Mouse (Mus musculus): ENCODE results near the gene Gm38392.

The Gm38392 gene

DNA sequence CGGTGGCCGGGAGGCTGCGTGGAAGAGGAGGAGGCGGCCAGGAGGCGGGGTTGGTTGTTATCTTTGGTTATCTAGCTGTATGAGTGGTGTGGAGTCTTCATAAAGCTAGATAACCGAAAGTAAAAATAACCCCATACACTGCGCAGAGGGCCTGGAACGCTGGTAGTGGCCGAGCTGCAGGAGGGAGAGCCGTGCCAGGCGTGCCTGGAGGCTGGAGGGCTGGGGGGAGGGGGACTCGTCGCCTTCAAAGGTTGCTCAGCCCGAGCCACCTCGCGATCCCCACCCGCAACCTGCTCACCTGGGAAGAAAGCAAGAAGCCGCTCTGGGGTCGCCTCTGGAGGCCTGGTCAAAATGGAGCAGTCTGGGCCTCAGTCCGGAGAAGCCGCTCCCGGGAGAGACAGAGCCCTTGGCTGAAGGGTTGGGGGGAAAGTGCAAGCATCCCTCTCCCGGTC, 71.4 kb downstream of the Gm38392 start:
- in situ Hi-C loops (cut with MboI, MseI), result no loop called here

DNA sequence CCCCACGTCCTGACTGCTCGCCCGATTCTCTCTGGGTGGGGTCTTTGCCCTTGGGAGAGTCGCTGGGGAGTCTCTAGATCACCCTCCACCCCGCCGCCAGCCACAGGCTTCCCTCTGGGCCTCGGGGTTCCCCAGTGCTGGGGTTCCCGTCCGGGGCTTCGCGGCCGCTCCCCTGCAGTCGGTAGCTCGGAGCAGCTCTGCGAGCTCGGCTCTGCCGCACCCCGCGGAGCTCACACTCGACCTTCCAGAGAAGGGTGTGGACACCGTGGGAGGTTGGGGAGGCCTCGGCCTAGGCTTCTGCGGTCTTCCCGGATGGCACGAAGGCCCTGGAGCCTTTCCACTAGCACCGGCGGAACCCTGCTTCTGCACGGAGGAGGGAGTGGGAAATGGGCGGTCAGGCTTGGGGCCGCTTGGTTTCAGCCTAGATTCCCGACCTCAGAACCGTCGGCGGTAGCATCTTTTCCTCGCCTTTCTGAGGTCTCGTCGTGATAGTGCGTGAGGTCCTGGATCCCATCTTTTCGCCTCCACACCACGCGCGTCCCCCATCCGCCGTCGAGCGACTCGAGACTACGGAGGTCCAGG, 71.9 kb downstream of the Gm38392 start:
- in situ Hi-C loops (cut with MboI, MseI), result no loop called here

DNA sequence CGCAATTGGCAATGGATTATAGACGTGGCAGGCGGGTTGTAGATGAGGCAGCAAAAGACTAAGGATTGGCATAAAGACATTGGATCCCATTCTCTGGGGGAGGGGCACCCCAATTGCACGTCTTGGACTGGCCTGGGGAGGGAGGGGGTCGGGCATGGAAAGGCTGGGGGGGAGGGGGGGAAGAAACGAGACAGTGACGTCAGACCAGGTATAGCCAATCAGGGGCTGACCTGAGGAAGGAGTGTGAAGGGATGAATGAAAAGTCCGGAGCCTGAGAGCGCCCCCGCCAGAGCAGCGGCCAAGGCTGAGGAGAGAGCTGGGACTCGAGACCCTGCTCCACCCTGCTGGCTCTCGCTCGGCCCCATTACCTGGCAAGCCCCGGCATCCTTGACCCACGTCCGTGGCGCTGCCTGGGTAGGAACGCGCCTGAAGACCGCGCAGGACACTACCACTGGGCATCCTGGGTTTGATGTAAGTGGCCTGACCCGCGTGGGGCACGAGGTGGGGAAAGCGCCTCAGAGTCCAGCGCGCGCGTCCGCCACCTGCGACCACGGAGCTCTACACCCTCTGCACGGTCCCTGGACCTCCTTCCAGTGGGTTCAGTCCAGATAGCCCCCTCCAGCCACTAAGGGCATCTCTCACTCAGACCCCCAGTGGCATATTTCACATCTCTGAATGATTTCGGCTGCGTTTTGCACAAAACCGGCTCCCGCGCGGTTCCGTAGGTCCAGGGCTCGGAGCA, 72.6 kb downstream of the Gm38392 start:
- in situ Hi-C loops (cut with MboI, MseI), result no loop called here

DNA sequence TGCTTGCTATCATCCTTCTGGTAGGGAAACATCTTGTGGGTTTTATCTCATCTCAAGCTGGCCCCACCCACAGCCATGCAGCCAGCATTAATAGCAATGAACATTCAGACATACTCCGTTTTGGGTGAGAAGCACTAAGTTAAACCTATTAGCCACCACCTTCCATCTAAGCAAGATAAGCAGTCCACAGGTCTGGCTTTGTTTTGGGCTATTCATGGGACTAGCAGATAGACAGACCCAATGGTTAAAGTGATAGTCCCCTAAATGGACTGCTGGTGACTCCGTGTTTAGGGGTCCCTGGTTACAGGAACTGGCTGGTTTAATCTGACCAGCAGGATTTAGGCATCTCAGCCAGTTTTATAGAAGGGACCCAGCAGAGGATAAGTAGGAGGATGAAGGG, 74.0 kb downstream of the Gm38392 start:
- in situ Hi-C loops (cut with MboI, MseI), result no loop called here

DNA sequence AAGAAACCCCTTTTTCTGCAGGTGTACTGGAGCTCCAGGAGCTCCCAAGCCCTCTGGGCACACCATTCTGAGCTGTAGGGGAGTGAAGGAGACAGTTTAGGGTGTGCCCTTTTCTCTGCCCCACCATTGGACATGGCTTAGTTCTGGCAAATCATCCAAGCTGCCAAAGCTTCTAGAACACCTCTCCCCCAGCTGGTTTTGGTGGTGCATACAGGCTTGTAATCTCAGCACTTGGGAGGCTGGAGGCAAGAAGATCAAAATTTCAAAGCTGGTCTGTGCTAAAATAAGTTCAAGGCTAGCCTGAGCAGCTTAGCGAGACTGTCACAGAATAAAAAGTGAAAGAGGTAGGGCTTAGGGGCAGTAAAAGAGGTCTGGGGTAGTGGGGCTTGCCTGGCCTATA, 74.7 kb downstream of the Gm38392 start:
- in situ Hi-C loops (cut with MboI, MseI), result no loop called here

DNA sequence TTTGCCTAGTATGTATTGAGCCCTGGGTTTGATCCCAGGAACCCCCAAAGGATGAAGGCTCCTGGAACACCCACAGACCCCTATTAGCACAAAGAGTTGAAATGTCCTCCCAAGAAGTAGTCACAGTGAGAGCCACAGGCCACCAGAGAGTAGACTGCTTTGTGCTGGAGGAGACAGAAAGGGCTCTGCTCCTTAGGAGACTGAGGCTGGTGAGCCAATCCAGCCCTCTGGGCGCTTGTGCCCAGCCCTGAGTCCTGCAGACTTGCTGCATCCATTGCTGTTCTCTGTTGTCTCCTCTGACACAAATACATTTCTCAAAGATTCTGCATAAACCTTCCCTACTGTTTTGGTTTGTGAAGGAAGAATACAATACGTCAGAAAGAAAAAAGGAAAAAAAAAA, 76.1 kb downstream of the Gm38392 start:
- in situ Hi-C loops (cut with MboI, MseI), result no loop called here

DNA sequence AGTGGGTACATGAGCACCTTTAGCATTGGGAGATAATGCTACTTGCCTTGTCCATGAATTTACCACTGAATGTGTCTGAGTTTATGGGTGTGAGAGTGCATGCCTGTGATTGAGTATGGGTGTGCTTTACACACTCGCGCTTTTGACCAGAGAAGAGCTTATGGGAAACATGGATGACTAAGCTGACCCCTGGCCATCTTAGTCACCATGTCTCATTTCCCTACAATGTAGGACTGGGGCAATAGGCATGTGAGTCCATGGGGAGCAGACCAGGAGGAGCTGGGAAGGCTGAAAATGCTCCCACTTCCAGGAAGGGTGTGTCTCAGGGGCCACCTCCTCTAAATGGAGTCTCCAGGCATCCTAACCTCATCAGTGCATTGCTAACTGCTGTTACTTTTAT, 76.9 kb downstream of the Gm38392 start:
- in situ Hi-C loops (cut with MboI, MseI), result no loop called here

DNA sequence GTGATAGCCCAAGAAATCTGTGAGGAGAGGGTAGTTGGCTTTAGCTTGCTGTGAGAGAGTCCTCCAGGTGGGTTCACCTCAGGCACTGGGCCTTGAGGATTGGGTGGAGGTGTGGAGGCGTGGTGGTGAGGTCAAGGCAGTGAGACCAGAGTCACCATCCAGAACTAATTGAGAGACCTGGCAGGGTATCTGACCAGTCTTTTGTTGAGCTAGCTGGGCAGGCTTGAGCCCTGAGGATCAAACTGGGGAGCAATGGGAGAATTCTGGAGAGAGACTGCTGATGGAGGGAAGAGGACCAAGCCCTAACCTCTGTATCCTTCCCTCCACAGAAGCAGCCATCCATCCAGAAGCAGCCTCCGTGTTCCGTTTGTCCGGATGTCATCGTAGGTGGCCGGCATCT, 77.7 kb downstream of the Gm38392 start:
- in situ Hi-C loops (cut with MboI, MseI), result no loop called here

DNA sequence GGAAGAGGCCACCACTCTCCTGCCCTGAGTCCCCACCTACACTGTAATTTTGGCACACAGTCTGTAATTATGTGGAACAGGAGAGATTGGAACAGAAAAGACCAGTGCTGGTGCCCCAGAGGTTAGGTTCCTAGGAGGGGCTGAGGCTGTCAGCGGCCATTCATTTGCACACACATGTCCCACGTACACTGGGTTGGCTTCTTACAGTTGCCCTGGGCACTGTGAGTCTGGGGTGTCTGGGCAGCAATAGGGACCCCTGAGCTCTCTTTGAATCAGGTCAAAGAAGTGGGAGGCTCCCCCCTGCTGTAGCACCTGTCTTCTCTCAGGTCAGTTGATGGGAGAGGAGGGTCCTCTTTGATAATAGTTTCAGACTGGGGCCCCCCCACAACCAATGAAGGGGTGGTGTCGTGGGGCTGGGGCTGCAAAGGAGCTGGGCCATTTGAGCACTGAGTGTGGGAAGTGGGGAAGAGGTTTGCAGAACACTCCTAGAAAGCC, 78.7 kb downstream of the Gm38392 start:
- in situ Hi-C loops (cut with MboI, MseI), result no loop called here

DNA sequence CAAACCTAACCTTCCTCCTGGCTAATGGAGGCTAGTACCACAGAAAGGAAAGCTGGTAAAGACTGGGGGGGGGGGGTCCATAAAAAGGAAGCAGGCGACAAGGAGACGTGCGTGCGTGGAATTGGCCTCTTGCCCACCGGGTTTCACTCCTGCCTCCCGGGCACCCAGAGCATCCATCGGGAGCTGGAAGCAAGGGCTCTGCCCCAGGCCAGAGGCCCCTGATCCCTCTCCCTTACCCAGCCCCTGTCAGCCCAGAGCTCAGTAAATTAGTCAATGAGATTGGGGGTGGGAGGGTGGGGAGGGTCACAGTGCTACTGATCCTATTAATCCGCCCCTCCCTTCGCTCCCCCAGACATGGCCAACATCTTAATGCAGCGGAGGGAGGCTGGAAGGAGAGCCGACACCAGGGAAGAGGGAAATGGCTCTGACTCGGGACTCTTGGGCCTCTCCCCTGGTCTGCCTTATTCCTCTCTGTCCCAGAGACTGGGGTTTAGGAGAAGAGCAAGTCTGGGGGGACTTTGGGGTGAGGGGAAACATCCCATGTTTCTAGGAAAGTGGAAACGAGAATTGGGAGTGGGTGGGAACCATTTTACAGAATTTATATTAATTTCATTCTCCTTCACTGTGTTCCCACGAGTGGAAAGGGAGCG, 79.4 kb downstream of the Gm38392 start:
- in situ Hi-C loops (cut with MboI, MseI), result no loop called here

DNA sequence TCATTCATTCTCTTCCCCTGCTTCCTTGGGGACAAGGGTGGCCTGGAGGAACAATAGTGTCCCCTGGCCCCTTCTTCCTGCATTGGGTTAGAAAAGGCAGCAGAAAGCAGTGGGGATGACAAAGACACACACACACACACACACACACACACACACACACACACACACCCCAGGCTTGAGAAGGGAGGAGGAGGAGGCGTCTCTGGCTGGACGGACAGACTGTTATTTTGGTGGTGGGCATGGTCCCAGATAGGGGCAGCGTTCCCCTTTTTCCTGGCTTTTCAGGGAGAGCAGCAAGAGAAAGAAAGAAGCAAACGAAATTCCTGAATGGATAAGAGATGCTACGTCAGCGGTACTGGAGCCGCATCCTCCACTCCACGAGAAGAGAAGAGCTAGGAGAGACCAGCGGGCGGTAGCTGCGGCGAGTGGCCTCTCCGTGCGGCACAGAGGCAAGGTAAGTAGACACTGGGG, 80.1 kb downstream of the Gm38392 start:
- in situ Hi-C loops (cut with MboI, MseI), result no loop called here

DNA sequence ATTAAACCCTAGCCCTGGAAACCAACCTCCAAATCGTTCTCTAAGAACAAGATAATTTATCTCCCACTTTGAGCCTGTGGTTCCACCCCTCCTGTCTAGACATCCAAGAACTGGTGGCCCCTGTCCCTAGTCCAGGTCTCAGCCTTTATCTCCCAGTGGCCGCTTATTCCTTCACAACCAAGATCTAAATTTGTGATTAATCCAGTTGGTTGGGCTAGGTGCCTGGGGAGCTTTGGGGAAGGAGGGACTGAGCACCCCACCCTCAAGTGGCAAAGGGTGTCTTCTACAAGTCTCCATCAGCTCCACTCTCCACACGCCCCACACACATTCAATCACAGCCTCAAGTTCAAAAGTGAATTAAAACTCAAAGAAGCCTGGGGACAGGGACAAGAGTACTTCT, 80.5 kb downstream of the Gm38392 start:
- in situ Hi-C loops (cut with MboI, MseI), result no loop called here

DNA sequence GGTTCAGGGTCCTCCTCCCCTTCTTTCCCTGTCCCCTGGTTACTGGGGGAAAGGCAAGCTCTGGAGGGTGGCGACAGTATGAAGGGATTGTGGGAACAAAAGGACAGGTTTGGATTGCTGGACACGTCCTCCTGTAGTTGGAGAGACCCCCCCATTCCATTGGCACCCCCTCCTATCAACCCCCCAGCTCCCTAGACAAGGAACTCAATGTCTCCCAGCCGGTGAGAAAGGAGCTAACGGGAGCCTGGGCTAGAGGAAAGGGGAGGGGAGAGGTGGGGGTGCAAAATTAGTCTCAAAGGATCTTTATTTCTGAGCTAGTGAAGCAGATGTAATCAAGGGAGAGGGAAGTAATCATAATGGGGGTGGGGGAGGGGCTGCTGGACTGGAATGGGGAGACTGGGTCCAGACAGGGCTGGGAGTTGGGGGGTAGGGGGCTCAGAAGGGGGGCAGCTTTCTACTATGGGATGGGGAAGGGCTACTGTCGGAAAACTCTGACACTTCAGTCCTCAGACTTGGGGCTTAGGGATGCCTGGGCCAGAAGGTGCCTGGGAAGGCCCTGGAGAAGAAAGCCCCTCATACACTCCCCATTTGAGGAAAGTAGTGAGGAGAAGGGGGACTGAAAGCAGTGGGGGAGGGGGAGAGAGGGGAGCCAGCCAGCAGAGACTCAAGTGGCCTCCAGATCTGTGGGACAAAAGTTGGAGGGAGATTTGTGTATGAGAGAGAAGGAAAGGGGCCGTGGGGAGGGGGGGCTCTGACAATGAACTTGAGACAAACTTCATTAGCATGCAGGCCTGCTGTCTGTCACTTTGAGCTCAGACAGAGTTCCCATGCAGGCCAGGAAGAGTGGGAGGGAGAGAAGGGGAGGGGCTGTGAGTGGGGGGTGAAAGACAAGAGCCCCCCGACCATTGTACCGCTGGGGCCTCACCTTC, 81.2 kb downstream of the Gm38392 start:
- in situ Hi-C loops (cut with MboI, MseI), result no loop called here

DNA sequence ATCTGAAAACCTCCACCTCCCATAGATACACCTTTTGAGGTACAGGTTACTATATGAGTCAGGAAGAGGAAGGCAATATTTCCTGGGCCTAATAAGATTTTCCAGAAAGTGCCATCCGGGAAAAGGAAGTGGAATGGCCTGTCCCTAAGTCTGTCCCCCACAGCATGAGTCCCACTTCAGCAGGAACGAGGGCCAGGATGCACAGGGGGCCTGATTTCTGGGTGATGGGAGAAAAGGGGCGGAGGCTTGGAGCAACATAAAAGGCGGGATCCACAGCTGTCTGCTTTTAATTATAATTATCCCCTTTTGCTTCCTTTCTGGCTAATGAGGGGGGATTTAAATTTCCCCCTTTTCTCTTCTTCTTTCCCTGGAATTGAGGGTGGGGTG, 81.8 kb downstream of the Gm38392 start:
- in situ Hi-C loops (cut with MboI, MseI), result no loop called here

DNA sequence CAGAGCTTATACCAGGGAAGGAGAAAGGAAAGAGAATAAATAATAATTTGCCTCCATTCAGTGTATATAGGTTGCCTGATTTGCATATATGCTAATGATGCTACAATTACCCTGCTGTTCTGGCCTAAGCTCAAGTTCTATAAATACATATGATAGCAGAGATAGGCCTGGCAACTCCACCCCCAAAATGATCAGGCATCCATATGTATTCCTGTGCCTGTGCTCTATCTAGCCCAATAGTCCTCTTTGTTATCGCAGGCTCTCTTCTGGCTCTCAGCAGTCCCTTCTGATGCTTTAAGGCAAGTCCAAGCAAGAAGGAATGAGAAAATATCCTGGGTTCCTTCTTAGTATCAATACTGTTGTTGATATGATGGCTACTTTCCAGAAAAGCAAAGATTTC, 82.3 kb downstream of the Gm38392 start:
- in situ Hi-C loops (cut with MboI, MseI), result no loop called here

DNA sequence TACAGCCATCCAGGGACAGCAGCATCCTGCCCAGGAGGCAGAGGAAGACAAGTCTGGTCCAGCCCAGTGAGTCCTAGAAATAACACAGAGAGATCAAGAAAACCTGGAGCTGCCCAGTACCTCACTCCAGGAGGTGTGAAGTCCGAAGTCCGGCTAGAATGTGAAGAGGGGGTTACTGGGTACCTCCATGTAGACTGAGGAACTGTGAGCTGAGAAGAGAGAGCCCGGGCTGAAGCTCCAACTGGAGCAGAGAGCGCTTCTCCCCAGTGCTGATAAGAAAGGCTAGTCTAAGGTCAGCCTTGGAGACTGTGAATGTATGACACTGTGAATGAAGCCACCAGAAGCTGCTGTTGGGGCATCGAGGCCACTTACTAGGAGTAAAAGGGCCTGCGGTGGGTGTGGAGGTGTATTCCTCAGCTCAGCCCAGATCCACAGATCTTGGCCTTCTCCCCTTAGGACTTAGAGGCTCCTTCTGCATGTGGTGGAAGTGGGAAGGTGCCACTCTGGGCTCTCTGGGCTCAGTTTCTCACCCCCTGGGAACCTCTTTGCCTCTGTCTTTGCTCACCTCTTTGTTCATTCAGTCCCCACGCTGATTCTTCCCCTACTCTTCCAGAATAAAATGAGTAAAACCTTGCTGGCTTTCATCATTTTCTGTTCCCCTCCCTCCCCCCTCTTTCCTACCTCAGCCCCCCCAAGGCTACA, 82.9 kb downstream of the Gm38392 start:
- in situ Hi-C loops (cut with MboI, MseI), result no loop called here

DNA sequence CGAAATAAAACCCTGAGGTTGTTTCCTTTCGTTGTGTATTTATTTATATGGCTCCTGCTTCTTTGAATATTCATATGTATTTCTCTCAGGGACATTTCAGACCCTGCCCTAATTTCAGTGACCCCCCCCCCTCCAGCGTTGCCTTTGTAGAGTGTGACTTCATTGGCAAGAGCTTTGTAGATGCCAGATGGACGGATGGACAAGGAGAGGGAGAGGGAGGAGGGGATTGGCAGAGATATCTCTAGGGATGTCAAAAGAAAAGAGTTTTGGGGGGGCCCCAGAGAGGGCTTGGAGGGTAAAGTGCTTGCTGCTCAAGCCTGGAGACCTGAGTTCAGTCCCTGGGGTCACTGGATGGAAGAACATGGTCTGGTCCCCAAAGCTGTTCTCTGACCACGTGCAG, 83.6 kb downstream of the Gm38392 start:
- in situ Hi-C loops (cut with MboI, MseI), result no loop called here

DNA sequence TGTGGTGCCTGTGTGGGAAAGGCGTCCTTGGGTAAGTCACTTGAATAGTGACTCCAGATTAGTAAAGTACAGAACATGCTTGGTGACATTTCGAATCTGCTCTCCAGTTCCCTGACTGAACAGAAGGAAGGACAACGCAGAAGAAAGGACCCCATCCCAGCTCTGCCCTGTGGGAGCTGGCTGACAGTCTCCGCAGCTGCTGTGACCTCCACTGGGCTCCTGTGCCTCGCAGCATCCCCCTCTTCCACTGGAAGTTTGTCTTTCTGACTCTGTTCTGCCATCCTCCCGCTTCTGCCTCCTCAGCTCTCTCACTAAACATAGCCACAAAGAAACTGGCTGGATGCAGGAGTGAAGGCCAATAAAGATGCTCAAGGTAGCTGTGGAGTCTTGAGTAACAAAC, 84.0 kb downstream of the Gm38392 start:
- in situ Hi-C loops (cut with MboI, MseI), result no loop called here

DNA sequence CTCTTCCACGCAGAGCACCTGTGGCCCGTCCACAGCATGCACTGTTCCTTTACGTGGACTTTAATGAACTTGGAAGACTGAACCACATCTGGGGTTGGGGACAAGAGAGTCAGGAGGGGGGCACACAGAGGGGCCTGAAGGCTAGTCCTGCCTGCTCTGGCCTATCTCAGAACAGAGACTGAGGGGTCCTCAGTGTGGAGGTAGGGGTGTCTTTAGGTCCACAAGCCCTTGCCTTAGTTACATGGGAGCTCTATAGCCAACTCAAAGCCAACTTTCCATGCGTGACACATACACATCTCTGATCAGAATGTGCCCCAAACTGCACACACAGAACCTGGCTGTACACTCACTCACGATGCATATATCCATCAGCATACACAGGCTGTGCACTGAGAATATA, 85.4 kb downstream of the Gm38392 start:
- in situ Hi-C loops (cut with MboI, MseI), result no loop called here

DNA sequence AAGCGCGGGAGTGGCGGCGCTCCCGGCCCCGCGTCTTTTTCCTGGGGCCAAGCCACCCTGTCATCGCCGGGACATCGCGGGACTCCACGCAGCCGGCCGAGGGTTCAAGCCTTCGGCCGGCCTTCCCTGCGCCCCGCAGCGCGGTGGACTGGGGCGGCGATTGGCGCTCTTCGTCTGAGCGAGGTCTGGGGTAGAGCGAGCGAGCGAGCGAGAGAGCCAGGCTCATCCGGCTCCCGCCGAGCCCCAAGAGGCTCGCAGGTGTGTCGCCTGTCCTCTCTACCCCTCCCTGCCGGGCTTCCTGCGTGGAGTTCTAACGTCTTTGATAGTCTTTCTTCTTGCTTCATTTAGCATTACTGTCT, 86.1 kb downstream of the Gm38392 start:
- in situ Hi-C loops (cut with MboI, MseI), result no loop called here
